In the genomic region with DNA sequence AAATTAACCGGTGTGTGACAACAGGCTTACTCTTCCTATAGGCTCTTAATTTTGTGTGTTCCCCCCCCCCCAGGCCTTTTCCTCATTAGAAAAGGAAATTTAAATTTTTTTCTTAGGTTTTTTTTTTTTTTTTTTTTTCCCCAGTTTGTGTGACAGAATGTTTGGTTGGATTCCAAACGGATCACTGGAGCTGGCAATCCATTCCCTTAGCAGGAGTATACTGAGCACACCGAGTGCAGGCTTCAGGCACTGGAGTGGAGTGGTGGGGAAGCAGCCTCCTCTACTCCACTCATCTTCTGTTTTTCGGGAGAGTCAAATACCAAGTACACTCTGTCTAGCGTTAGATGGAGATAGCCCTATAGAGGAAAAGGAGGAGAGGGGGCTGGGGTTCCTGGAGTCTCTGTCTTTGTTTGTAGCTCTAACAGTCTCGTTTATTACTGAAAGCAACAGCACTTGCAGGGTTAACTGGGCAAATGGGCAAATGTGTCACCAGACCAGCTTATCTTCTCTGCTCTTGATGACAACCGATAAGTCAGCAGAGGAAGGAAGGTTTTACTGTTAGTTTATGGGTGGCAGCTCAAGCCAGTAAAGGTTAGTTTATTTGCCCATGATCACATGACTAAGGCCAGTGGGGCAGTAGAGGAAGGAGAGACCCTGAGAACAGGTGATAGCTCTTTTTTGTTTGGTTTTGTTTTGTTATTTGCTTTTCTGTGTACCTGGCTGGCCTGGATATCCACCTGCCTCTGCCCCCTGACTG, we compare ENCODE assay signal across 1 mouse cellular context.
TF ChIP-seq lines count a peak whose summit lies in the region.

No protein-coding gene starts in this region.

TF ChIP-seq in MEL, 35 proteins besides CTCF, POLR2A, EP300 and RAD21:
- TF ChIP-seq USF1 (IDR thresholded peaks at IDR 0.05; ENCODE audit: low read depth, low read length) (peak; percentile 67), ZC3H11A (IDR thresholded peaks at IDR 0.05; ENCODE audit: low read depth, low read length) (no peak), GATA1 (IDR thresholded peaks at IDR 0.05; ENCODE audit: low read depth, low read length) (peak; percentile 24; the same call in 1 of the 2 replicates)
